Mouse (Mus musculus) heart, adult 2 months (tissue): Measurements from ENCODE around the gene Ahnak2.

ENCODE experiments used
- CTCF ChIP-seq: fragments of 200-600 bp; IDR thresholded peaks from 2 replicates; pipeline ENCODE4 v1.8.1; 2022; ENCODE audit warnings: antibody characterized with exemption, mild to moderate bottlenecking, moderate library complexity
- EP300 ChIP-seq: fragments of 200-500 bp; IDR thresholded peaks from 2 replicates; pipeline ENCODE4 v1.6.1; 2011; ENCODE audit warnings: low read depth, low read length, control low read depth; ENCODE audit not compliant: insufficient read depth

DNA sequence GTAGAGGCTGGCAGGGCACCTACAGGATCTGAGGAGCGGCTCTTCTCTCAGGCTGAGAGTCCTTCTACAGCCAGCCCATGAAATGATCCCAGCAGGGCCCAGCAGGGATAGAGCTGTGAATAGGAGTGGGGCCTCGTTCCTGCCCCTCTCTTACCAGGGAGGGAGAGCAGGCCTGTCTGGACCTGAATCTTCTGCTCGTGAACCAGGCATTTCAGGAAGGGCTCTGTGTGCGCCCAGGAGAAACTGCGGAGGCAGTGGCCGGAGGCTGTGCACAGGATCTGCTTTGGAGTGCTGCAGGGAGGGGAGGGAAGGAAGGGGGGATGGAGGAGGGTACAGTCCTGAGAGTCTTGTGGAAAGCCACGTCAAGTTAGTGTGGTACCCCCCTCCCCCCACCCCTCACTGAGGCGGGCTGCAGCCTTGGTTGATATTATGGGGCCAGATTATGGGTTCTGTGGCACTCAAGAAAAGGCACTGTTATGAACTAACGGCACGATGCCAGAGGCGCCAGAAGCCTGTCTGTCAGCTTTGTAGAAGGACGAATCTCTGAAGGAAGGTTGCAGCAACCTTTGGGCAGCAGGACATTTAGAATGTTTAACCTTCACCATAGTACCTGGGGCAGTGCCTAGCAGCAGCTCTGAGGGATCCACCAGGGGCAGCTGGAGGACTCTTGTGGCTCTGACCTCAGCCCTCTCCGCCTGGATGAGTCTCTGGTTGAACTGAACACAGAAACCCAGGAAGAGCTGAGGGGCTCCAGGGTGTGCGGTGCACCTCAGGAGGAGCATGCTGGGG is 12.4 kb upstream of the Ahnak2 start:
- TF ChIP-seq CTCF (no peak), EP300 (no peak)
